Mouse (Mus musculus): ENCODE data around the gene 4930453N24Rik.

4930453N24Rik gene

GRCm38 (mm10) chr16:64721542-64721941 is 49.4 kb downstream of the 4930453N24Rik start:
- DNase-seq (ENCODE audit: low spot score in 2 of 2) = no peak

- no peak for DNase-seq (ENCODE audit: low spot score in 2 of 2)
Measured at GRCm38 (mm10) chr16:64719096-64719495, 51.9 kb downstream of the 4930453N24Rik start.

GRCm38 (mm10) chr16:64717814-64718213 is 53.1 kb downstream of the 4930453N24Rik start:
- DNase-seq (ENCODE audit: low spot score in 2 of 2) = no peak

- no peak for DNase-seq (ENCODE audit: low spot score in 2 of 2)
Measured at GRCm38 (mm10) chr16:64711816-64712215, 59.1 kb downstream of the 4930453N24Rik start.

All from spleen, postnatal 4 days (tissue).